Mouse (Mus musculus) hindbrain, embryonic 15.5 days (tissue): ENCODE measurements at regions not wholly inside any gene's neighbourhood (a gene's known extent, or its start where the extent isn't known, plus 50 kb on each side); places are given as distances from the start of the nearest gene placed in this dataset.

Experiments
- ATAC-seq: fragments of 200-750 bp; cut with Nextera tagmentation; 2 replicates; pipeline ENCODE4 v1.8.0; 2017; ENCODE audit warnings: low read depth, moderate number of reproducible peaks, moderate TSS enrichment; ENCODE audit not compliant: low FRiP score
- H3K27ac ChIP-seq: fragments of 300-500 bp; sonication (generic); replicated peaks from 2 replicates; pipeline ENCODE4 v1.5.1; 2015; ENCODE audit warnings: mild to moderate bottlenecking, inconsistent platforms
- H3K27me3 ChIP-seq: fragments of 300-500 bp; sonication (generic); 2 replicates; pipeline ENCODE4 v1.6.1; 2015; ENCODE audit warnings: control low read depth, inconsistent platforms
- H3K36me3 ChIP-seq: fragments of 300-500 bp; sonication (generic); 2 replicates; pipeline ENCODE4 v1.6.1; 2015; ENCODE audit warnings: control low read depth, inconsistent platforms
- H3K4me1 ChIP-seq: fragments of 300-500 bp; sonication (generic); replicated peaks from 2 replicates; pipeline ENCODE4 v1.6.1; 2015; ENCODE audit warnings: control low read depth, inconsistent platforms
- H3K4me2 ChIP-seq: fragments of 300-500 bp; sonication (generic); 2 replicates; pipeline ENCODE4 v1.6.1; 2015; ENCODE audit warnings: moderate library complexity, mild to moderate bottlenecking, inconsistent platforms
- H3K4me3 ChIP-seq: fragments of 300-500 bp; sonication (generic); 2 replicates; pipeline ENCODE4 v1.5.1; 2015; ENCODE audit warnings: mild to moderate bottlenecking, inconsistent platforms
- H3K9ac ChIP-seq: fragments of 300-500 bp; sonication (generic); 2 replicates; pipeline ENCODE4 v1.6.1; 2015; ENCODE audit warnings: inconsistent platforms
- H3K9me3 ChIP-seq: fragments of 300-500 bp; sonication (generic); 2 replicates; pipeline ENCODE4 v1.6.1; 2016; ENCODE audit warnings: control low read depth, inconsistent platforms
- whole genome bisulfite sequencing: fragments of 180-500 bp; shearing (Covaris S2); methylation state at CpG from one replicate; pipeline ENCODE4 v1.1.7; 2015; 5-methylcytosine and 5-hydroxymethylcytosine counted together

- WGBS = 40% methylated on average over 2 of the region's 2 CpGs
- H3K36me3 ChIP-seq = no peaks in the 10 kb centered on the region
- H3K4me2 ChIP-seq = no peak overlapping the region
- no peak overlapping the region for H3K9ac ChIP-seq
- no peak overlapping the region for H3K27ac ChIP-seq
- no peaks in the 10 kb centered on the region for H3K27me3 ChIP-seq
- no peak overlapping the region for H3K4me3 ChIP-seq
- no peaks in the 10 kb centered on the region for H3K9me3 ChIP-seq
- ATAC-seq = no peak
- no peaks in the 10 kb centered on the region for H3K4me1 ChIP-seq
Observed at GRCm38 (mm10) chr12:65501459-65501858, 276.1 kb downstream of the Wdr20rt start.

GRCm38 (mm10) chr12:65502045-65502444, 276.7 kb downstream of the Wdr20rt start:
- H3K4me1 ChIP-seq = no peaks in the 10 kb centered on the region
- no peak overlapping the region for H3K4me3 ChIP-seq
- WGBS = 60% methylated on average over 1 of the region's 1 CpGs
- H3K4me2 ChIP-seq = no peak overlapping the region
- ATAC-seq = no peak
- H3K9ac ChIP-seq = no peak overlapping the region
- no peaks in the 10 kb centered on the region for H3K36me3 ChIP-seq
- no peak overlapping the region for H3K27ac ChIP-seq
- no peaks in the 10 kb centered on the region for H3K27me3 ChIP-seq
- H3K9me3 ChIP-seq = no peaks in the 10 kb centered on the region

- no peak overlapping the region for H3K27ac ChIP-seq
- ATAC-seq = no peak
- no peak overlapping the region for H3K4me3 ChIP-seq
- H3K9ac ChIP-seq = no peak overlapping the region
- H3K36me3 ChIP-seq = no peaks in the 10 kb centered on the region
- no peaks in the 10 kb centered on the region for H3K9me3 ChIP-seq
- no peaks in the 10 kb centered on the region for H3K27me3 ChIP-seq
- H3K4me2 ChIP-seq = no peak overlapping the region
- WGBS = 68% methylated on average over 1 of the region's 1 CpGs
- no peaks in the 10 kb centered on the region for H3K4me1 ChIP-seq
Observed at GRCm38 (mm10) chr12:65513070-65513469, 287.8 kb downstream of the Wdr20rt start.

GRCm38 (mm10) chr12:65534142-65534690, 308.9 kb downstream of the Wdr20rt start:
- H3K27ac ChIP-seq = no peak overlapping the region
- 67% methylated on average over 3 of the region's 3 CpGs for WGBS
- no peak overlapping the region for H3K9ac ChIP-seq
- H3K9me3 ChIP-seq = no peaks in the 10 kb centered on the region
- no peaks in the 10 kb centered on the region for H3K27me3 ChIP-seq
- H3K4me3 ChIP-seq = no peak overlapping the region
- ATAC-seq = no peak
- no peaks in the 10 kb centered on the region for H3K36me3 ChIP-seq
- no peaks in the 10 kb centered on the region for H3K4me1 ChIP-seq
- H3K4me2 ChIP-seq = no peak overlapping the region

GRCm38 (mm10) chr12:65548301-65548700, 323.0 kb downstream of the Wdr20rt start:
- Histone ChIP-seq H3K9me3 (no peaks in the 10 kb centered on the region), H3K9ac (no peak overlapping the region), H3K4me2 (no peak overlapping the region), H3K4me1 (no peaks in the 10 kb centered on the region), H3K36me3 (no peaks in the 10 kb centered on the region), H3K4me3 (no peak overlapping the region), H3K27ac (no peak overlapping the region), H3K27me3 (no peaks in the 10 kb centered on the region)
- WGBS = 89% methylated on average over 4 of the region's 4 CpGs
- ATAC-seq = no peak

- Histone ChIP-seq H3K27ac (no peak overlapping the region), H3K4me1 (no peaks in the 10 kb centered on the region), H3K36me3 (no peaks in the 10 kb centered on the region), H3K9ac (no peak overlapping the region), H3K4me3 (no peak overlapping the region), H3K27me3 (no peaks in the 10 kb centered on the region), H3K9me3 (no peaks in the 10 kb centered on the region), H3K4me2 (no peak overlapping the region)
- ATAC-seq = no peak
- 68% methylated on average over 3 of the region's 3 CpGs for whole genome bisulfite sequencing
Observed at GRCm38 (mm10) chr12:65552230-65552629, 326.9 kb downstream of the Wdr20rt start.

GRCm38 (mm10) chr12:65559036-65559435, 333.7 kb downstream of the Wdr20rt start:
- H3K4me3 ChIP-seq = no peak overlapping the region
- no peaks in the 10 kb centered on the region for H3K4me1 ChIP-seq
- no peak overlapping the region for H3K27ac ChIP-seq
- H3K9me3 ChIP-seq = no peaks in the 10 kb centered on the region
- ATAC-seq = no peak
- H3K9ac ChIP-seq = no peak overlapping the region
- no peaks in the 10 kb centered on the region for H3K27me3 ChIP-seq
- WGBS = 79% methylated on average over 6 of the region's 6 CpGs
- no peak overlapping the region for H3K4me2 ChIP-seq
- no peaks in the 10 kb centered on the region for H3K36me3 ChIP-seq

GRCm38 (mm10) chr12:65559809-65560208, 334.5 kb downstream of the Wdr20rt start:
- no peaks in the 10 kb centered on the region for H3K9me3 ChIP-seq
- no peak overlapping the region for H3K4me3 ChIP-seq
- H3K4me2 ChIP-seq = no peak overlapping the region
- no peak for ATAC-seq
- no peaks in the 10 kb centered on the region for H3K4me1 ChIP-seq
- H3K9ac ChIP-seq = no peak overlapping the region
- H3K36me3 ChIP-seq = no peaks in the 10 kb centered on the region
- WGBS = 75% methylated on average over 3 of the region's 3 CpGs
- H3K27ac ChIP-seq = no peak overlapping the region
- H3K27me3 ChIP-seq = no peaks in the 10 kb centered on the region

- Histone ChIP-seq H3K27me3 (no peaks in the 10 kb centered on the region), H3K4me2 (no peak overlapping the region), H3K27ac (no peak overlapping the region), H3K4me1 (no peaks in the 10 kb centered on the region), H3K9ac (no peak overlapping the region), H3K36me3 (no peaks in the 10 kb centered on the region), H3K4me3 (no peak overlapping the region), H3K9me3 (no peaks in the 10 kb centered on the region)
- WGBS = 95% methylated on average over 1 of the region's 1 CpGs
- no peak for ATAC-seq
Observed at GRCm38 (mm10) chr12:65571633-65572032, 346.3 kb downstream of the Wdr20rt start.

GRCm38 (mm10) chr12:65593559-65593958, 368.2 kb downstream of the Wdr20rt start:
- Histone ChIP-seq H3K27me3 (no peaks in the 10 kb centered on the region), H3K4me3 (no peak overlapping the region), H3K27ac (no peak overlapping the region), H3K9me3 (no peaks in the 10 kb centered on the region), H3K9ac (no peak overlapping the region), H3K4me2 (no peak overlapping the region), H3K4me1 (no peaks in the 10 kb centered on the region), H3K36me3 (no peaks in the 10 kb centered on the region)
- no peak for ATAC-seq
- WGBS = 30% methylated on average over 1 of the region's 1 CpGs

- Histone ChIP-seq H3K4me2 (no peak overlapping the region), H3K9me3 (no peaks in the 10 kb centered on the region), H3K9ac (no peak overlapping the region), H3K4me3 (no peak overlapping the region), H3K27me3 (no peaks in the 10 kb centered on the region), H3K4me1 (no peaks in the 10 kb centered on the region), H3K27ac (no peak overlapping the region), H3K36me3 (no peaks in the 10 kb centered on the region)
- 91% methylated on average over 3 of the region's 3 CpGs for WGBS
- ATAC-seq = no peak
Observed at GRCm38 (mm10) chr12:65594075-65594474, 368.8 kb downstream of the Wdr20rt start.

- Histone ChIP-seq H3K27ac (no peak overlapping the region), H3K4me1 (no peaks in the 10 kb centered on the region), H3K4me2 (no peak overlapping the region), H3K4me3 (no peak overlapping the region), H3K9ac (no peak overlapping the region), H3K36me3 (no peaks in the 10 kb centered on the region), H3K9me3 (no peaks in the 10 kb centered on the region), H3K27me3 (no peaks in the 10 kb centered on the region)
- no peak for ATAC-seq
- 89% methylated on average over 1 of the region's 1 CpGs for WGBS
Observed at GRCm38 (mm10) chr12:65644232-65644631, 418.9 kb downstream of the Wdr20rt start.

GRCm38 (mm10) chr12:65656772-65657171, 431.5 kb downstream of the Wdr20rt start:
- Histone ChIP-seq H3K4me2 (no peak overlapping the region), H3K9me3 (no peaks in the 10 kb centered on the region), H3K4me1 (no peaks in the 10 kb centered on the region), H3K9ac (no peak overlapping the region), H3K27ac (no peak overlapping the region), H3K27me3 (no peaks in the 10 kb centered on the region), H3K36me3 (no peaks in the 10 kb centered on the region), H3K4me3 (no peak overlapping the region)
- WGBS = 100% methylated on average over 1 of the region's 1 CpGs
- ATAC-seq = no peak
